Mouse (Mus musculus): Measurements from ENCODE around the gene Cd69.

GRCm38 (mm10) chr6:129314655-129315168 is 39.5 kb upstream of the Cd69 start:
- TF ChIP-seq CTCF (IDR thresholded peaks at IDR 0.05; ENCODE audit: borderline replicate concordance, insufficient read depth, low read length), result no peak
- no peak for TF ChIP-seq POLR2A (IDR thresholded peaks at IDR 0.05; ENCODE audit: low read depth, low read length)

All from embryonic fibroblast, embryonic 13.5 days (primary cell).